Mouse (Mus musculus) testis, adult 2 months (tissue): ENCODE measurements around the gene Gdf15. TPM values are rescaled to one million over a fixed set of nuclear protein-coding genes. Genes with fewer than 3 reads are reported as not detected.

Experiments used
- H3K27ac ChIP-seq: fragments of 200-500 bp; 2 replicates; pipeline ENCODE4 v1.5.1; 2012; ENCODE audit warnings: low read depth, low read length; ENCODE audit not compliant: control insufficient read depth, insufficient read depth
- H3K27me3 ChIP-seq: fragments of 200-500 bp; 2 replicates; pipeline ENCODE4 v1.6.1; 2012; ENCODE audit warnings: mild to moderate bottlenecking, low read length, moderate library complexity; ENCODE audit not compliant: control insufficient read depth, insufficient read depth
- H3K36me3 ChIP-seq: fragments of 200-500 bp; 2 replicates; pipeline ENCODE4 v1.6.1; 2012; ENCODE audit warnings: mild to moderate bottlenecking, low read length; ENCODE audit not compliant: control insufficient read depth, insufficient read depth
- H3K4me1 ChIP-seq: fragments of 200-500 bp; 2 replicates; pipeline ENCODE4 v1.6.1; 2012; ENCODE audit warnings: low read length; ENCODE audit not compliant: control insufficient read depth, insufficient read depth
- H3K4me3 ChIP-seq: fragments of 200-500 bp; 2 replicates; pipeline ENCODE4 v1.5.1; 2012; ENCODE audit warnings: low read depth, mild to moderate bottlenecking, low read length, moderate library complexity, mixed read lengths; ENCODE audit not compliant: control insufficient read depth
- CTCF ChIP-seq: fragments of 200-500 bp; IDR thresholded peaks from 2 replicates; pipeline ENCODE4 v1.5.1; 2012; ENCODE audit warnings: low read depth, mild to moderate bottlenecking, inconsistent platforms, low read length, moderate library complexity; ENCODE audit not compliant: control insufficient read depth, insufficient read depth, insufficient replicate concordance
- POLR2A ChIP-seq: fragments of 200-500 bp; IDR thresholded peaks from 2 replicates; pipeline ENCODE4 v1.6.1; 2012; ENCODE audit warnings: low read depth, mild to moderate bottlenecking, inconsistent platforms, low read length, moderate library complexity; ENCODE audit not compliant: control insufficient read depth
- polyA plus RNA-seq: library from polyadenylated mRNA; depleted of rRNA; stranded (reverse); fragments of >200 nt; gene quantifications from 2 replicates; pipeline ENCODE4 v1.2.3, GENCODE M21; 2012

The Gdf15 gene
- polyA plus RNA-seq, 1 experiment, result 1.3 TPM

GRCm38 (mm10) chr8:70627041-70627440 lies 5.2 kb downstream of the Gdf15 start:
- no peaks in the 10 kb centered on the region for H3K27me3 ChIP-seq
- no peak overlapping the region for H3K27ac ChIP-seq
- H3K4me3 ChIP-seq, result no peak overlapping the region
- no peaks in the 10 kb centered on the region for H3K36me3 ChIP-seq
- peaks cover 15% of the 10 kb centered on the region for H3K4me1 ChIP-seq
- TF ChIP-seq CTCF (no peak), POLR2A (no peak)

GRCm38 (mm10) chr8:70625104-70625503 lies 7.2 kb downstream of the Gdf15 start:
- peaks cover 16% of the 10 kb centered on the region for H3K4me1 ChIP-seq
- H3K27ac ChIP-seq, result no peak overlapping the region
- TF ChIP-seq POLR2A (no peak), CTCF (peak; percentile 46; the same call in 1 of the 2 replicates)
- H3K4me3 ChIP-seq, result no peak overlapping the region
- H3K36me3 ChIP-seq, result no peaks in the 10 kb centered on the region
- H3K27me3 ChIP-seq, result no peaks in the 10 kb centered on the region

GRCm38 (mm10) chr8:70622220-70622619 lies 10.0 kb downstream of the Gdf15 start:
- Histone ChIP-seq H3K4me1 (peaks cover 28% of the 10 kb centered on the region), H3K4me3 (no peak overlapping the region), H3K27ac (no peak overlapping the region), H3K36me3 (no peaks in the 10 kb centered on the region), H3K27me3 (no peaks in the 10 kb centered on the region)
- TF ChIP-seq CTCF (no peak), POLR2A (no peak)

GRCm38 (mm10) chr8:70618888-70619334 lies 13.3 kb downstream of the Gdf15 start:
- H3K4me3 ChIP-seq, result peak overlapping the region; percentile 68
- TF ChIP-seq CTCF (no peak), POLR2A (peak; percentile 85)
- H3K36me3 ChIP-seq, result no peaks in the 10 kb centered on the region
- no peaks in the 10 kb centered on the region for H3K27me3 ChIP-seq
- H3K27ac ChIP-seq, result peak overlapping the region; percentile 91
- H3K4me1 ChIP-seq, result peaks cover 28% of the 10 kb centered on the region

GRCm38 (mm10) chr8:70617985-70618384 lies 14.3 kb downstream of the Gdf15 start:
- Histone ChIP-seq H3K27ac (peak overlapping the region; percentile 85), H3K4me3 (no peak overlapping the region), H3K36me3 (no peaks in the 10 kb centered on the region), H3K4me1 (peaks cover 28% of the 10 kb centered on the region), H3K27me3 (no peaks in the 10 kb centered on the region)
- TF ChIP-seq POLR2A (no peak), CTCF (no peak)

GRCm38 (mm10) chr8:70616645-70617044 lies 15.6 kb downstream of the Gdf15 start:
- no peaks in the 10 kb centered on the region for H3K27me3 ChIP-seq

GRCm38 (mm10) chr8:70615894-70616293 lies 16.4 kb downstream of the Gdf15 start, which contains the start of gene Lrrc25:
TSS of gene Lrrc25 (plus strand) at chr8:70616155.
- TF ChIP-seq POLR2A (no peak), CTCF (no peak)
- H3K27ac ChIP-seq, result no peak within 1 kb of the TSS
- H3K27me3 ChIP-seq, result no peaks in the 10 kb centered on the region
- H3K36me3 ChIP-seq, result no peaks in the 10 kb centered on the region
- no peak within 1 kb of the TSS for H3K4me3 ChIP-seq
- H3K4me1 ChIP-seq, result peaks cover 29% of the 10 kb centered on the region

More at GRCm38 (mm10) chr8:70616645-70617044, 15.6 kb downstream of the Gdf15 start:
- H3K4me1 ChIP-seq, result peaks cover 28% of the 10 kb centered on the region
- H3K36me3 ChIP-seq, result no peaks in the 10 kb centered on the region
- no peak overlapping the region for H3K27ac ChIP-seq
- no peak overlapping the region for H3K4me3 ChIP-seq
- TF ChIP-seq POLR2A (no peak), CTCF (no peak)
